Mouse (Mus musculus): Measurements from ENCODE around the gene Klhl32. TPM values are rescaled to one million over a fixed set of nuclear protein-coding genes. Genes with fewer than 3 reads are reported as not detected.
"Not testable (repeated sequence)": the region's sequence is repeated elsewhere in the genome, so short reads cannot be mapped to it uniquely, and the experiment has no call there.

Klhl32 gene
- polyA plus RNA-seq, 1 experiment from 2014 or later: 1.7 TPM

GRCm38 (mm10) chr4:24680080-24680479 lies 170.8 kb downstream of the Klhl32 start:
- Histone ChIP-seq H3K4me3 (ENCODE audit: low read depth, low read length) (no peak overlapping the region), H3K9me3 (replicated peaks; ENCODE audit: control insufficient read depth, low read length) (no peaks in the 10 kb centered on the region), H3K9ac (replicated peaks; ENCODE audit: low read length) (no peak overlapping the region), H3K27ac (replicated peaks; ENCODE audit: low read depth, low read length) (no peak overlapping the region), H3K27me3 (ENCODE audit: control insufficient read depth, insufficient read depth, low read length) (no peaks in the 10 kb centered on the region), H3K4me1 (ENCODE audit: control insufficient read depth, insufficient read depth, low read length) (no peaks in the 10 kb centered on the region), H3K4me2 (ENCODE audit: low read depth, low read length) (no peak overlapping the region), H3K36me3 (replicated peaks; ENCODE audit: control insufficient read depth, insufficient read depth, low read depth, low read length) (no peaks in the 10 kb centered on the region)
- DNase-seq (ENCODE audit: low spot score) (no peak), ATAC-seq (replicated peaks; ENCODE audit: insufficient number of reproducible peaks, low FRiP score, low TSS enrichment, low read depth) (no peak)
- WGBS: 71% methylated on average over 2 of the region's 2 CpGs

DNA sequence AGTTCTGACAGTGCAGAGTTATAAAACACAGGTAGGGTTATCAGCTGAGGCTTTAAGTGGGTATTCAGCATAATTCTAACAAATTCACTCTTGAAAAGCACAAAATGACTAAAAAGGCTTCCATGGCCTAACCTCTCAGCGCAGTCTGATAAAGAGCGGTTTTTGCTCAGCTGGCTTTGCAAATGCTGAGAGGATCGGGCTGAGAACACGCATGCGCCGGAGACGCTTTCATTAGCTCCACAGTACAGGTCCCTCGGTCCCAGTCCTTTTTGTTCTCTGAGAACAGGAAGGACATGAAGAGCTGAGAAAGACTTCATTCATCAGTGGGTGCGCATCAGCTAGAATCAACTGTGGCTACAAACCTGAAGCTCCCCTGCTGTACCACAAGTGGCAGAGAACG lies 180.9 kb downstream of the Klhl32 start:
- no peak for ATAC-seq (replicated peaks; ENCODE audit: insufficient number of reproducible peaks, low FRiP score, low TSS enrichment, low read depth)
- 79% methylated on average over 10 of the region's 10 CpGs for WGBS
- H3K9me3 ChIP-seq (replicated peaks; ENCODE audit: control insufficient read depth, low read length): no peaks in the 10 kb centered on the region
- no peak overlapping the region for H3K27ac ChIP-seq (replicated peaks; ENCODE audit: low read depth, low read length)
- no peaks in the 10 kb centered on the region for H3K36me3 ChIP-seq (replicated peaks; ENCODE audit: control insufficient read depth, insufficient read depth, low read depth, low read length)
- no peak overlapping the region for H3K9ac ChIP-seq (replicated peaks; ENCODE audit: low read length)
- no peak for DNase-seq (ENCODE audit: low spot score)
- H3K27me3 ChIP-seq (ENCODE audit: control insufficient read depth, insufficient read depth, low read length): no peaks in the 10 kb centered on the region
- H3K4me2 ChIP-seq (ENCODE audit: low read depth, low read length): no peak overlapping the region
- H3K4me3 ChIP-seq (ENCODE audit: low read depth, low read length): no peak overlapping the region
- no peaks in the 10 kb centered on the region for H3K4me1 ChIP-seq (ENCODE audit: control insufficient read depth, insufficient read depth, low read length)

DNA sequence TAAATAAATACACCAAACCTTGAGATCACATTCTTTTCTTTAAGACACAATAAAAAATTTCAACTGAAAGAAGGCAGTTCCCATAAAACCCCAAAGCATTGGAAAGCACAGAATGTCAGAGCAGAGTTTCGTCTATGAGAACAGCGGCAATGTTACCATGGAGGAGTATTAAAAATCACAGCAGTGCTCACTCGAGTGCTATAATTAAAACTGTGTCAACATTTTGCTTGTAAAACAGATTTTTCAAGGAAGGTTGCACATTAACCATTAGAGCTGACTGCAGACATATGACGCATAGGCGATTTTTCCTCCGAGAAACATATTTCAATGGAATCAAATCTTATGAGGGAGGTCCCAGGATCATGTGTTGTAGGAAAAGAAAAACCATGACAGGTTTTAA lies 191.7 kb downstream of the Klhl32 start:
- ATAC-seq (replicated peaks; ENCODE audit: insufficient number of reproducible peaks, low FRiP score, low TSS enrichment, low read depth) (no peak), DNase-seq (ENCODE audit: low spot score) (no peak)
- H3K36me3 ChIP-seq (replicated peaks; ENCODE audit: control insufficient read depth, insufficient read depth, low read depth, low read length): no peaks in the 10 kb centered on the region
- no peak overlapping the region for H3K9ac ChIP-seq (replicated peaks; ENCODE audit: low read length)
- H3K4me1 ChIP-seq (ENCODE audit: control insufficient read depth, insufficient read depth, low read length): no peaks in the 10 kb centered on the region
- no peak overlapping the region for H3K4me3 ChIP-seq (ENCODE audit: low read depth, low read length)
- H3K27ac ChIP-seq (replicated peaks; ENCODE audit: low read depth, low read length): no peak overlapping the region
- H3K9me3 ChIP-seq (replicated peaks; ENCODE audit: control insufficient read depth, low read length): no peaks in the 10 kb centered on the region
- H3K4me2 ChIP-seq (ENCODE audit: low read depth, low read length): no peak overlapping the region
- 92% methylated on average over 6 of the region's 6 CpGs for WGBS
- no peaks in the 10 kb centered on the region for H3K27me3 ChIP-seq (ENCODE audit: control insufficient read depth, insufficient read depth, low read length)

DNA sequence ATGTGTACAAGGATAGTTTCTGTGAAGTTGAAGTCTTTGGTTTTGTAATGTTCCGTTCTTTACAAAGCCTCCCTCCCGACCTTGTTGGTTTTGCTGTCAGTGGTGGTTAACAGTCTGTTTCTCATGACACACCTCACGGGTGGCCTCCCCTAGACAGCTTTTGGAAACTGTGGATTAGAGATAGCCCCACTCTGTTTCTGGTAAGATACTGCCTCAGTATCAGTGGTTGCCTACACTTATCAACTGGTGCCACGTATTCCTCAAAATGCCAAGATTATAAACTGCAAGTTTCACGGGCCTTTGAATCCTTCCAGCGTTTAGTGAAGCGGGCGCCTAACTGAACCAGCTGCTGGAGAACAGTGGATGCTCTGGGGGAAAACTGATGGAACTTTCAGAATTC lies 206.2 kb downstream of the Klhl32 start:
- ATAC-seq (replicated peaks; ENCODE audit: insufficient number of reproducible peaks, low FRiP score, low TSS enrichment, low read depth); H3K9ac ChIP-seq (replicated peaks; ENCODE audit: low read length); H3K9me3 ChIP-seq (replicated peaks; ENCODE audit: control insufficient read depth, low read length); H3K4me2 ChIP-seq (ENCODE audit: low read depth, low read length); H3K27ac ChIP-seq (replicated peaks; ENCODE audit: low read depth, low read length); H3K36me3 ChIP-seq (replicated peaks; ENCODE audit: control insufficient read depth, insufficient read depth, low read depth, low read length); H3K4me3 ChIP-seq (ENCODE audit: low read depth, low read length); H3K4me1 ChIP-seq (ENCODE audit: control insufficient read depth, insufficient read depth, low read length); DNase-seq (ENCODE audit: low spot score); H3K27me3 ChIP-seq (ENCODE audit: control insufficient read depth, insufficient read depth, low read length): not testable (repeated sequence)
- WGBS: 94% methylated on average over 6 of the region's 8 CpGs

DNA sequence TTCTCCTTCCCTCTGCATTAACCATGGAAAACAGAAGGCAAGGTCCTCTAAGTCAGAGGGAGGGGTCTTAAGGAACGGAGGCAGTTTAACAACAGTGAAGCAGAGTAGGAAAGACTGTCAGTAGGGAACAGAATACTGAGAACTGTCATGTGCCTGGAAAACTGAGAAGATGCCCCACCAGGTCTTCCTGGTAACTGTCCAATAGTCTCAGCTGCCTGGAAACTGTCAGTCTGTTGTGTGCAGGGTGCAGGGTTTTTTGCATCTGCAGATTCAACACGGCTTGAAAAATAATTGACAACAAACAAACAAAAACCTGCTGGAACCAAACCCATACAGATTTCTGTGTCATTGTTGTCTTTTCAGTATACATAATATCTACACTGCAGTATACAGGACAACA lies 208.6 kb downstream of the Klhl32 start:
- DNase-seq (ENCODE audit: low spot score) (no peak), ATAC-seq (replicated peaks; ENCODE audit: insufficient number of reproducible peaks, low FRiP score, low TSS enrichment, low read depth) (no peak)
- Histone ChIP-seq H3K9me3 (replicated peaks; ENCODE audit: control insufficient read depth, low read length) (no peaks in the 10 kb centered on the region), H3K4me3 (ENCODE audit: low read depth, low read length) (no peak overlapping the region), H3K4me2 (ENCODE audit: low read depth, low read length) (no peak overlapping the region), H3K36me3 (replicated peaks; ENCODE audit: control insufficient read depth, insufficient read depth, low read depth, low read length) (no peaks in the 10 kb centered on the region), H3K27ac (replicated peaks; ENCODE audit: low read depth, low read length) (no peak overlapping the region), H3K9ac (replicated peaks; ENCODE audit: low read length) (no peak overlapping the region), H3K4me1 (ENCODE audit: control insufficient read depth, insufficient read depth, low read length) (no peaks in the 10 kb centered on the region), H3K27me3 (ENCODE audit: control insufficient read depth, insufficient read depth, low read length) (no peaks in the 10 kb centered on the region)
- WGBS: 92% methylated on average over 2 of the region's 2 CpGs

DNA sequence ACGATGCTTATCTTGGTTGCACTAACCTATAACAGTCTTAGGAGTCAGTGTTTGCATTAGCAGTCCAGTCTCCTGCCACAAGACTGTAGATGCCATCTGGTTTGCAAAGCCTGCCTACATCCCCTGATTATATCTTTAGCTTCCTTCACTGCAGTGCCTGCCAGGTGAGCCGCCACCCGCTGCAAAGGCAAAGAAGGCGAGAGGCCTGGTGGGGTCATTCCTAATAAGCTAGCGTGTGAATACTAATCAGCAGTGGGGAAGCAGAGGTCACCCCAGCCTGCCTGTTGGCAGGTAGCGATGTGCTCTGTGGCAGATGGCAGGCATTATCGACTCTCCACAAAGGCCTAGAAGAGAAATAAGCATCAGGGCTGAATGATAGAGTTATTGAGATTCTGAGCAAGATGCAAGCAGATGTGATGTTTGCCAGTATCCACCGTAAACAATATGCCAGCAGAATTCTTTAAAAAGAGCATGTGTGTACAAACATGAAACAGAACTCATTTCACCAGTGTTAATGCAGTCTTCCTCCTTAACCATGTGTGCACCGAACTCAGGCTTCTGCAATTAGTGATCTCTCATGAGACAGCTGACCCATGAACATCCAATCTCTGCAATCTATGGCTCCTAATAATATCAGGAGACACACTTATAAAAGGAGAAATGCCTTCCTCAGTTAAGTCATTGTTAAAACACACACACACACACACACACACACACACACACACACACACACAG lies 219.6 kb downstream of the Klhl32 start:
- Histone ChIP-seq H3K27ac (replicated peaks; ENCODE audit: low read depth, low read length) (no peak overlapping the region), H3K36me3 (replicated peaks; ENCODE audit: control insufficient read depth, insufficient read depth, low read depth, low read length) (no peaks in the 10 kb centered on the region), H3K4me3 (ENCODE audit: low read depth, low read length) (no peak overlapping the region), H3K27me3 (ENCODE audit: control insufficient read depth, insufficient read depth, low read length) (no peaks in the 10 kb centered on the region), H3K9ac (replicated peaks; ENCODE audit: low read length) (no peak overlapping the region), H3K9me3 (replicated peaks; ENCODE audit: control insufficient read depth, low read length) (no peaks in the 10 kb centered on the region), H3K4me1 (ENCODE audit: control insufficient read depth, insufficient read depth, low read length) (no peaks in the 10 kb centered on the region), H3K4me2 (ENCODE audit: low read depth, low read length) (no peak overlapping the region)
- DNase-seq (ENCODE audit: low spot score) (no peak), ATAC-seq (replicated peaks; ENCODE audit: insufficient number of reproducible peaks, low FRiP score, low TSS enrichment, low read depth) (peak; percentile 52; the same call in 1 of the 2 replicates)
- 64% methylated on average over 9 of the region's 9 CpGs for WGBS

DNA sequence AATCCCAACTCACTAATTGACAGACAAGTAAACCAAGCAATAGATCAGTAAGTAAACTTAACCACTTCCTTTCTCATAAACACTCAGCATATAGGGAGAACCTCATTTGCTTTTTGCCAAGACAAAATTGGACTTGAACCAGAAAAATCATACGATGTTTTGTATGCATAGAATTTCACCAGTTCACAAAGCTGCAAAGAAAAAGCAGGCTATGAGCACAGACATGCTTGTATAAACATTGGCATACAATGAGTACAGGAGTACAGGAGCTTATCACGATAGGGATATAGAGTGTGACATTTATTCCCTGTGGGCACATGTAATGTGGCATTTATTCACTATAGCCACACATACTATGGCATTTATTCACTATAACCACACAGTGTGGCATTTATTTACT lies 220.5 kb downstream of the Klhl32 start:
- H3K4me3 ChIP-seq (ENCODE audit: low read depth, low read length): no peak overlapping the region
- no peak for ATAC-seq (replicated peaks; ENCODE audit: insufficient number of reproducible peaks, low FRiP score, low TSS enrichment, low read depth)
- no peaks in the 10 kb centered on the region for H3K9me3 ChIP-seq (replicated peaks; ENCODE audit: control insufficient read depth, low read length)
- DNase-seq (ENCODE audit: low spot score): no peak
- no peak overlapping the region for H3K9ac ChIP-seq (replicated peaks; ENCODE audit: low read length)
- H3K27ac ChIP-seq (replicated peaks; ENCODE audit: low read depth, low read length): no peak overlapping the region
- 68% methylated on average over 2 of the region's 2 CpGs for WGBS
- no peaks in the 10 kb centered on the region for H3K27me3 ChIP-seq (ENCODE audit: control insufficient read depth, insufficient read depth, low read length)
- H3K4me2 ChIP-seq (ENCODE audit: low read depth, low read length): no peak overlapping the region
- no peaks in the 10 kb centered on the region for H3K36me3 ChIP-seq (replicated peaks; ENCODE audit: control insufficient read depth, insufficient read depth, low read depth, low read length)
- no peaks in the 10 kb centered on the region for H3K4me1 ChIP-seq (ENCODE audit: control insufficient read depth, insufficient read depth, low read length)

GRCm38 (mm10) chr4:24627871-24628270 lies 223.1 kb downstream of the Klhl32 start:
- Histone ChIP-seq H3K36me3 (replicated peaks; ENCODE audit: control insufficient read depth, insufficient read depth, low read depth, low read length) (no peaks in the 10 kb centered on the region), H3K4me2 (ENCODE audit: low read depth, low read length) (no peak overlapping the region), H3K9ac (replicated peaks; ENCODE audit: low read length) (no peak overlapping the region), H3K4me3 (ENCODE audit: low read depth, low read length) (no peak overlapping the region), H3K27me3 (ENCODE audit: control insufficient read depth, insufficient read depth, low read length) (no peaks in the 10 kb centered on the region), H3K9me3 (replicated peaks; ENCODE audit: control insufficient read depth, low read length) (no peaks in the 10 kb centered on the region), H3K4me1 (ENCODE audit: control insufficient read depth, insufficient read depth, low read length) (no peaks in the 10 kb centered on the region), H3K27ac (replicated peaks; ENCODE audit: low read depth, low read length) (no peak overlapping the region)
- ATAC-seq (replicated peaks; ENCODE audit: insufficient number of reproducible peaks, low FRiP score, low TSS enrichment, low read depth) (no peak), DNase-seq (ENCODE audit: low spot score) (no peak)
- WGBS: 68% methylated on average over 1 of the region's 1 CpGs

All from embryonic facial prominence, embryonic 11.5 days (tissue).